Mouse (Mus musculus): ENCODE results near the gene Inpp4a. TPM values are rescaled to one million over a fixed set of nuclear protein-coding genes. Genes with fewer than 3 reads are reported as not detected.

Inpp4a gene
- polyA plus RNA-seq, 1 experiment from 2014 or later, result 22.9 TPM

- WGBS (ENCODE audit: missing documents), result 36% methylated on average over 8 of the region's 8 CpGs
- H3K4me3 ChIP-seq (ENCODE audit: inconsistent target), result no peak overlapping the region
- no peaks in the 10 kb centered on the region for H3K36me3 ChIP-seq (ENCODE audit: inconsistent target)
- peaks cover 100% of the 10 kb centered on the region for H3K79me2 ChIP-seq (ENCODE audit: inconsistent target)
- peak overlapping the region; percentile 60 for H3K27ac ChIP-seq
Observed at GRCm38 (mm10) chr1:37308021-37308742, 8.5 kb downstream of the Inpp4a start.

- Histone ChIP-seq H3K4me3 (ENCODE audit: inconsistent target) (no peak overlapping the region), H3K36me3 (ENCODE audit: inconsistent target) (no peaks in the 10 kb centered on the region), H3K27ac (no peak overlapping the region), H3K79me2 (ENCODE audit: inconsistent target) (peaks cover 100% of the 10 kb centered on the region)
- WGBS (ENCODE audit: missing documents), result 39% methylated on average over 3 of the region's 3 CpGs
Observed at GRCm38 (mm10) chr1:37308743-37309100, 9.1 kb downstream of the Inpp4a start.

- 100% methylated on average over 4 of the region's 4 CpGs for WGBS (ENCODE audit: missing documents)
- H3K4me3 ChIP-seq (ENCODE audit: inconsistent target), result no peak overlapping the region
- no peak overlapping the region for H3K27ac ChIP-seq
- H3K79me2 ChIP-seq (ENCODE audit: inconsistent target), result peaks cover 98% of the 10 kb centered on the region
- no peaks in the 10 kb centered on the region for H3K36me3 ChIP-seq (ENCODE audit: inconsistent target)
Observed at GRCm38 (mm10) chr1:37309939-37310515, 10.4 kb downstream of the Inpp4a start.

GRCm38 (mm10) chr1:37314338-37314737, 14.7 kb downstream of the Inpp4a start:
- Histone ChIP-seq H3K79me2 (ENCODE audit: inconsistent target) (peaks cover 96% of the 10 kb centered on the region), H3K4me3 (ENCODE audit: inconsistent target) (no peak overlapping the region), H3K27ac (peak overlapping the region; percentile 61), H3K36me3 (ENCODE audit: inconsistent target) (no peaks in the 10 kb centered on the region)
- 71% methylated on average over 7 of the region's 7 CpGs for WGBS (ENCODE audit: missing documents)

- 28% methylated on average over 7 of the region's 7 CpGs for WGBS (ENCODE audit: missing documents)
- Histone ChIP-seq H3K79me2 (ENCODE audit: inconsistent target) (peaks cover 96% of the 10 kb centered on the region), H3K4me3 (ENCODE audit: inconsistent target) (no peak overlapping the region), H3K36me3 (ENCODE audit: inconsistent target) (no peaks in the 10 kb centered on the region), H3K27ac (peak overlapping the region; percentile 75)
Observed at GRCm38 (mm10) chr1:37317644-37318285, 18.1 kb downstream of the Inpp4a start.

- 10% methylated on average over 2 of the region's 2 CpGs for WGBS (ENCODE audit: missing documents)
- Histone ChIP-seq H3K36me3 (ENCODE audit: inconsistent target) (no peaks in the 10 kb centered on the region), H3K79me2 (ENCODE audit: inconsistent target) (peaks cover 96% of the 10 kb centered on the region), H3K27ac (peak overlapping the region; percentile 75), H3K4me3 (ENCODE audit: inconsistent target) (no peak overlapping the region)
Observed at GRCm38 (mm10) chr1:37318558-37318957, 18.9 kb downstream of the Inpp4a start.

GRCm38 (mm10) chr1:37322690-37323089, 23.0 kb downstream of the Inpp4a start:
- H3K4me3 ChIP-seq (ENCODE audit: inconsistent target), result no peak overlapping the region
- 14% methylated on average over 2 of the region's 2 CpGs for WGBS (ENCODE audit: missing documents)
- no peaks in the 10 kb centered on the region for H3K36me3 ChIP-seq (ENCODE audit: inconsistent target)

DNA sequence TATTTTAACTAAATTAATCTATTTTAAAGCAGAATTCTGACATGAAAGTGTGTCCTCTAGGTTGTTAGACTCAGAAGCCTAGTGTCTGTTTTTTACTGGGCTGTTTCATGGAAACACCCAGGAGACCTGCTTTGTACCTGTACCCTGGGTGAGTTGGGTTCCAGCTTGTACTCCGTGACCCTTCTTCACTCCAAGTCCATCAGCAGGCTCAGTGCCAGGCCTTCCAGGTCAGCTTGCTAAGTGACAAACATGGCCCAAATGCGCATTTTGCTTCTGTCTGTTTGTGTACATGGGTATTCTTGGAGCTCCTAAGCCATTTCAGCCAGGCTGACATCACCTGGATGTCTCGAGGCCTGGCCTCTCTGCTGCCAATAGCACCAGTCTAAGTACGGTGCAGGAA, 23.5 kb downstream of the Inpp4a start:
- H3K27ac ChIP-seq, result no peak overlapping the region
- H3K4me3 ChIP-seq (ENCODE audit: inconsistent target), result no peak overlapping the region
- WGBS (ENCODE audit: missing documents), result 91% methylated on average over 4 of the region's 4 CpGs

More at GRCm38 (mm10) chr1:37322690-37323089, 23.0 kb downstream of the Inpp4a start:
- peaks cover 100% of the 10 kb centered on the region for H3K79me2 ChIP-seq (ENCODE audit: inconsistent target)
- no peak overlapping the region for H3K27ac ChIP-seq

DNA sequence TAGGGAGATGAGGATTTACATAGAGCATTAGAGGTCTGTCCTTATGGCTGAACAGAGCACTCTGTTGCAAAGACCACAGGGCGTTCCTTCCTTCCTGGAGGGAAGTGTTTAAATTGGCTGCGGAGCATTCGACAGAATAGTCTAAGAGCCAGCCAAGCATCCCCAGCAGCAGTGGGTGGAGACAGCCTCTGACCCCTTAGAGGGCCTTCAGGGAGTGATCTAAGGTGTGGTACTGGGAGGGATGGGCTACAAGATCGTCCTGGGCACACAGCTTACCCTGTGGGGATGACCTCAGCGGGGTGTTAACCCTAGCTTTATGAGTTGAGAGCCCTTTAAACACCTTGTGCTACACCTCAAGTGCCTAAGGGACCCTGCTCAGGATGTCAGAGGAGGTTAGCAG, 24.9 kb downstream of the Inpp4a start:
- Histone ChIP-seq H3K4me3 (ENCODE audit: inconsistent target) (no peak overlapping the region), H3K36me3 (ENCODE audit: inconsistent target) (peaks cover 12% of the 10 kb centered on the region; the same call in 1 of the 2 replicates), H3K27ac (no peak overlapping the region), H3K79me2 (ENCODE audit: inconsistent target) (peaks cover 100% of the 10 kb centered on the region)
- 31% methylated on average over 5 of the region's 5 CpGs for WGBS (ENCODE audit: missing documents)

More for the DNA sequence above, 23.5 kb downstream of the Inpp4a start:
- peaks cover 2% of the 10 kb centered on the region; the same call in 1 of the 2 replicates for H3K36me3 ChIP-seq (ENCODE audit: inconsistent target)
- H3K79me2 ChIP-seq (ENCODE audit: inconsistent target), result peaks cover 100% of the 10 kb centered on the region

GRCm38 (mm10) chr1:37327311-37327710, 27.6 kb downstream of the Inpp4a start:
- no peak overlapping the region for H3K4me3 ChIP-seq (ENCODE audit: inconsistent target)
- peaks cover 12% of the 10 kb centered on the region; the same call in 1 of the 2 replicates for H3K36me3 ChIP-seq (ENCODE audit: inconsistent target)
- no peak overlapping the region for H3K27ac ChIP-seq
- peaks cover 100% of the 10 kb centered on the region for H3K79me2 ChIP-seq (ENCODE audit: inconsistent target)
- 96% methylated on average over 4 of the region's 4 CpGs for WGBS (ENCODE audit: missing documents)

GRCm38 (mm10) chr1:37329132-37329531, 29.5 kb downstream of the Inpp4a start:
- H3K36me3 ChIP-seq (ENCODE audit: inconsistent target), result peaks cover 12% of the 10 kb centered on the region; the same call in 1 of the 2 replicates
- H3K4me3 ChIP-seq (ENCODE audit: inconsistent target), result no peak overlapping the region
- WGBS (ENCODE audit: missing documents), result 83% methylated on average over 3 of the region's 3 CpGs
- no peak overlapping the region for H3K27ac ChIP-seq
- peaks cover 100% of the 10 kb centered on the region for H3K79me2 ChIP-seq (ENCODE audit: inconsistent target)

DNA sequence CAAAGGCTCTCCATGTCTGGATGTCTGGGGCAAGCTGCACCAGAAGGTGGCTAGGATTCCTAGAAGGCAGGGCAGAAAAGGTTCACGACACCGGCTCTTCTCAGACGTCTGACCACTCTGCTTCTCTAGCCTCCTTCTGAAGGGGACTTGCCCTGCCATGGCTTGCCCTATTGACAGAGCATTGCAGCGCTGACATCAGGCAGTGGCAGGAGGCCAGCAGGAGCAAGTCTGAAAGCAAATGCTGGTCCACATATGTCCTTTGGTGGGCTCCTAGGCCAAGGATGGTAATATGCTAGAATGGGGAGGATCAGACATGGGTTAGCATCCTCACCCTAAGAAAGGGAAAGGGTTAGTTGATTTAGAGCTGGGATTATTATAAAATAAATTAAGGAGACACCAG, 30.2 kb downstream of the Inpp4a start:
- Histone ChIP-seq H3K4me3 (ENCODE audit: inconsistent target) (no peak overlapping the region), H3K27ac (no peak overlapping the region), H3K36me3 (ENCODE audit: inconsistent target) (peaks cover 12% of the 10 kb centered on the region; the same call in 1 of the 2 replicates), H3K79me2 (ENCODE audit: inconsistent target) (peaks cover 100% of the 10 kb centered on the region)
- 90% methylated on average over 4 of the region's 4 CpGs for WGBS (ENCODE audit: missing documents)

- no peak overlapping the region for H3K4me3 ChIP-seq (ENCODE audit: inconsistent target)
- no peak overlapping the region for H3K27ac ChIP-seq
- 95% methylated on average over 3 of the region's 3 CpGs for WGBS (ENCODE audit: missing documents)
- H3K79me2 ChIP-seq (ENCODE audit: inconsistent target), result peaks cover 100% of the 10 kb centered on the region
- peaks cover 12% of the 10 kb centered on the region; the same call in 1 of the 2 replicates for H3K36me3 ChIP-seq (ENCODE audit: inconsistent target)
Observed at GRCm38 (mm10) chr1:37332756-37333155, 33.1 kb downstream of the Inpp4a start.

DNA sequence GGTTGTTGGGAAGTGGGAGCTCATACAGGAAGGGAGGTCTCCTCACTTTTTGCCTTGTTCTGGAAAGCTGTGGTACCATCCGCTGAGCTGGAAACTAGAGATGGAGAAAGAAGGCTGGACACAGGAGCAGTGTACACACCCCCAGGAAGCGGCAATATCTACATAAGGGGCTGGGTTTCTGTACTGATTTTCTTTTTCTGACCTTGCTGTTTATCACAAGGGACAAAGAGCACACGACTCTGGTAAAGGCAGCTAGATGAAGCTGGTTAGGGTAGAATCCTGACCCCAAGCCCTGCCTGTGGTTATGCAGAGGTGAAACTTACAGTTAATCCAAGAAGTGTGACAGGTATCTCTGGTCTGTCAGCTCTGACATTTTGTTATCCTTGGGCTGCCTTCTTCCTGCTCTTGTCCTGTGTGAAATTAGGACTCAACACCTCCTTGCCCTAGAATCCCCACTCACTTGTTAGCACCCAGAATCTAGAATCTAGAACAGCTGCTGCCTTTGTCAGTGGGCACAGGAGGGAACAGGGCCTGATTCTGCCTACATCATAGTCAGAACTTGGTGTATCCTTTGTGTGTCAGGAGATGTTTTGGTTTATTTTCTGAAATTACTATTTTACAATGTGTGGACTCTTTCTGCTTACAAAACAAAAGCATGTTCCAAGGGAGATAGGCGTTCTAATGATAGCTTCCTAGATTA, 34.2 kb downstream of the Inpp4a start:
- H3K27ac ChIP-seq, result no peak overlapping the region
- H3K4me3 ChIP-seq (ENCODE audit: inconsistent target), result no peak overlapping the region
- H3K36me3 ChIP-seq (ENCODE audit: inconsistent target), result peaks cover 3% of the 10 kb centered on the region; the same call in 1 of the 2 replicates
- peaks cover 100% of the 10 kb centered on the region for H3K79me2 ChIP-seq (ENCODE audit: inconsistent target)
- WGBS (ENCODE audit: missing documents), result 91% methylated on average over 4 of the region's 4 CpGs

Measured in macrophage (primary cell).